Mouse (Mus musculus): Measurements from ENCODE around the gene Bhlha9. TPM values are rescaled to one million over a fixed set of nuclear protein-coding genes. Genes with fewer than 3 reads are reported as not detected.

Bhlha9 gene
- total RNA-seq, 1 experiment: not detected

- DNase-seq (ENCODE audit: low read depth, low spot score): no peak
- H3K9ac ChIP-seq (ENCODE audit: insufficient read depth, low read depth, low read length, poor library complexity, severe bottlenecking): no peak overlapping the region
- in situ Hi-C loops (cut with MboI; ENCODE audit: low sequenced_read_pairs in 2 of 2, unreplicated experiment in 2 of 2): no loop called here
- no peaks in the 10 kb centered on the region for H3K36me3 ChIP-seq (ENCODE audit: control insufficient read depth, insufficient read depth, low read length, poor library complexity, severe bottlenecking)
- no peak overlapping the region for H3K4me3 ChIP-seq (ENCODE audit: insufficient read depth in 1 of 2, low read depth in 1 of 2, low read length in 2 of 2, poor library complexity in 1 of 2, severe bottlenecking in 1 of 2)
- TF ChIP-seq ZC3H11A (IDR thresholded peaks at IDR 0.05; ENCODE audit: borderline replicate concordance, low read depth, low read length): no peak
- no peak for TF ChIP-seq HCFC1 (IDR thresholded peaks at IDR 0.05; ENCODE audit: borderline replicate concordance, insufficient read depth, low read length)
- no peak for TF ChIP-seq MAFK (IDR thresholded peaks at IDR 0.05; ENCODE audit: insufficient read depth, low read depth, low read length)
- TF ChIP-seq CHD2 (IDR thresholded peaks at IDR 0.05; ENCODE audit: low read depth, low read length): no peak
- TF ChIP-seq ZNF384 (IDR thresholded peaks at IDR 0.05; ENCODE audit: low read depth, low read length): no peak
- no peak overlapping the region for H3K27ac ChIP-seq (ENCODE audit: insufficient read depth, low read depth, low read length, poor library complexity, severe bottlenecking)
- H3K4me1 ChIP-seq (ENCODE audit: control insufficient read depth in 2 of 2, insufficient read depth in 2 of 2, low read length in 2 of 2, poor library complexity in 1 of 2): peaks cover 0 to 9% of the 10 kb centered on the region in 2 experiments; a peak in 1 of 4 replicates
- no peaks in the 10 kb centered on the region for H3K9me3 ChIP-seq (ENCODE audit: control insufficient read depth, insufficient read depth, low read depth, low read length)
Measured at GRCm38 (mm10) chr11:76709625-76710452, 37.6 kb downstream of the Bhlha9 start.

GRCm38 (mm10) chr11:76717000-76717399 lies 44.7 kb downstream of the Bhlha9 start:
- TF ChIP-seq ZNF384 (IDR thresholded peaks at IDR 0.05; ENCODE audit: low read depth, low read length): no peak
- TF ChIP-seq ZC3H11A (IDR thresholded peaks at IDR 0.05; ENCODE audit: borderline replicate concordance, low read depth, low read length): no peak
- TF ChIP-seq MAFK (IDR thresholded peaks at IDR 0.05; ENCODE audit: insufficient read depth, low read depth, low read length): no peak
- no peak for TF ChIP-seq HCFC1 (IDR thresholded peaks at IDR 0.05; ENCODE audit: borderline replicate concordance, insufficient read depth, low read length)
- TF ChIP-seq CHD2 (IDR thresholded peaks at IDR 0.05; ENCODE audit: low read depth, low read length): no peak
- no peaks in the 10 kb centered on the region for H3K4me1 ChIP-seq (ENCODE audit: control insufficient read depth in 2 of 2, insufficient read depth in 2 of 2, low read length in 2 of 2, poor library complexity in 1 of 2)
- no peak overlapping the region for H3K27ac ChIP-seq (ENCODE audit: insufficient read depth, low read depth, low read length, poor library complexity, severe bottlenecking)
- in situ Hi-C loops (cut with MboI; ENCODE audit: low sequenced_read_pairs in 2 of 2, unreplicated experiment in 2 of 2): no loop called here
- H3K36me3 ChIP-seq (ENCODE audit: control insufficient read depth, insufficient read depth, low read length, poor library complexity, severe bottlenecking): no peaks in the 10 kb centered on the region
- no peaks in the 10 kb centered on the region for H3K9me3 ChIP-seq (ENCODE audit: control insufficient read depth, insufficient read depth, low read depth, low read length)
- H3K4me3 ChIP-seq (ENCODE audit: insufficient read depth in 1 of 2, low read depth in 1 of 2, low read length in 2 of 2, poor library complexity in 1 of 2, severe bottlenecking in 1 of 2): no peak overlapping the region
- no peak overlapping the region for H3K9ac ChIP-seq (ENCODE audit: insufficient read depth, low read depth, low read length, poor library complexity, severe bottlenecking)
- DNase-seq (ENCODE audit: low read depth, low spot score): no peak

Other genes with a start within 250 kb of the Bhlha9 start
- gene Abr, start 50.2 kb upstream of the Bhlha9 start, total RNA-seq (2012; rRNA removed): 28.6 and 34.1 TPM in 2 replicates
- 0.05 TPM in 1 of 2 replicates, not detected in the other for gene Trarg1, start 7.3 kb downstream of the Bhlha9 start, total RNA-seq (2012; rRNA removed)
- 10.9 and 18.3 TPM in 2 replicates for gene Gosr1, start 91.1 kb downstream of the Bhlha9 start, total RNA-seq (2012; rRNA removed)
- 25.3 and 27.8 TPM in 2 replicates for gene Cpd, start 174.5 kb downstream of the Bhlha9 start, total RNA-seq (2012; rRNA removed)
- not detected in 2 replicates for gene Tmigd1, start 229.7 kb downstream of the Bhlha9 start, total RNA-seq (2012; rRNA removed)

Measured in ES-E14 (cell line).